Mouse (Mus musculus) CH12.LX (cell line): ENCODE data around the gene Phf21a. TPM values are rescaled to one million over a fixed set of nuclear protein-coding genes. Genes with fewer than 3 reads are reported as not detected.

Experiments
- DNase-seq: peaks from one replicate; pipeline ENCODE4 v3.0.0-alpha.2; 2013; ENCODE audit errors: extremely low read depth
- H3K27ac ChIP-seq: 2 replicates; pipeline ENCODE4 v1.5.1; 2012; ENCODE audit warnings: low read depth, mild to moderate bottlenecking, control low read depth, moderate library complexity; ENCODE audit not compliant: insufficient read depth
- H3K27me3 ChIP-seq: replicated peaks from 2 replicates; pipeline ENCODE3; 2012; ENCODE audit warnings: inconsistent platforms
- H3K36me3 ChIP-seq, 2 experiments: replicated peaks in 1 of 2; 2 replicates each; pipeline versions ENCODE3 to v1.6.1; 2012; ENCODE audit warnings: inconsistent platforms in 1 of 2, low read length in 1 of 2, mild to moderate bottlenecking in 1 of 2, mixed read lengths in 1 of 2, moderate library complexity in 1 of 2; ENCODE audit not compliant: control insufficient read depth in 1 of 2, insufficient read depth in 1 of 2
- H3K4me1 ChIP-seq, 2 experiments: 2 replicates each; pipeline ENCODE4 v1.6.1; 2012; ENCODE audit warnings: inconsistent platforms in 1 of 2, moderate library complexity in 1 of 2; ENCODE audit not compliant: insufficient read depth in 2 of 2, control insufficient read depth in 1 of 2
- H3K4me2 ChIP-seq: 2 replicates; pipeline ENCODE4 v1.6.1; 2012; ENCODE audit warnings: low read depth, mild to moderate bottlenecking, control low read depth; ENCODE audit not compliant: poor library complexity, insufficient read depth, severe bottlenecking
- H3K4me3 ChIP-seq, 3 experiments: fragments of 150-350 bp in 1 of 3; sonication (generic) in 1 of 3; replicated peaks in 1 of 3; 2 replicates each; pipeline versions ENCODE3 to v1.5.1; 2011 to 2012; ENCODE audit warnings: low read depth in 2 of 3, low read length in 2 of 3, mild to moderate bottlenecking in 2 of 3, moderate library complexity in 2 of 3, control low read depth in 1 of 3, improper control_type of control experiment in 1 of 3, inconsistent platforms in 1 of 3, mixed read lengths in 1 of 3; ENCODE audit not compliant: poor library complexity in 1 of 3
- H3K79me2 ChIP-seq: replicated peaks from 2 replicates; pipeline ENCODE4 v1.6.1; 2012; ENCODE audit warnings: mild to moderate bottlenecking, moderate library complexity; ENCODE audit not compliant: control insufficient read depth, poor library complexity, insufficient read depth, severe bottlenecking; ENCODE audit errors: extremely low read depth
- H3K9ac ChIP-seq: 2 replicates; pipeline ENCODE4 v1.6.1; 2012; ENCODE audit warnings: low read depth, mild to moderate bottlenecking, control low read depth, moderate library complexity; ENCODE audit not compliant: insufficient read depth
- H3K9me3 ChIP-seq: replicated peaks from 2 replicates; pipeline ENCODE3; 2012; ENCODE audit warnings: low read length, inconsistent platforms, mixed read lengths
- CHD1 ChIP-seq: IDR thresholded peaks from 2 replicates; pipeline ENCODE4 v1.6.1; 2012; ENCODE audit warnings: low read depth, low read length, improper control_type of control experiment, inconsistent platforms
- ETS1 ChIP-seq: conservative IDR thresholded peaks from 2 replicates; pipeline ENCODE4 v1.6.1; 2012; ENCODE audit warnings: low read depth, mild to moderate bottlenecking, inconsistent platforms, low read length, improper control_type of control experiment, moderate library complexity
- IRF4 ChIP-seq: IDR thresholded peaks from 2 replicates; pipeline ENCODE4 v1.6.1; 2014; ENCODE audit warnings: low read depth, mild to moderate bottlenecking, inconsistent platforms, low read length, improper control_type of control experiment
- JUN ChIP-seq: IDR thresholded peaks from 2 replicates; pipeline ENCODE4 v1.6.1; 2011; ENCODE audit warnings: low read depth, mild to moderate bottlenecking, low read length, improper control_type of control experiment, moderate library complexity; ENCODE audit not compliant: insufficient read depth
- JUND ChIP-seq: conservative IDR thresholded peaks from 2 replicates; pipeline ENCODE4 v1.6.1; 2011; ENCODE audit warnings: low read depth, low read length, improper control_type of control experiment
- KAT2A ChIP-seq: IDR thresholded peaks from 2 replicates; pipeline ENCODE4 v1.6.1; 2012; ENCODE audit warnings: low read length, improper control_type of control experiment, inconsistent platforms; ENCODE audit not compliant: insufficient replicate concordance
- MAX ChIP-seq: IDR thresholded peaks from 2 replicates; pipeline ENCODE4 v1.6.1; 2011; ENCODE audit warnings: low read length, improper control_type of control experiment
- MEF2A ChIP-seq: IDR thresholded peaks from 2 replicates; pipeline ENCODE4 v1.6.1; 2014; ENCODE audit warnings: low read depth, mild to moderate bottlenecking, inconsistent platforms, low read length, improper control_type of control experiment, borderline replicate concordance
- NRF1 ChIP-seq: IDR thresholded peaks from 2 replicates; pipeline ENCODE4 v1.6.1; 2014; ENCODE audit warnings: low read depth, mild to moderate bottlenecking, inconsistent platforms, low read length, improper control_type of control experiment, moderate library complexity
- SIN3A ChIP-seq: IDR thresholded peaks from 2 replicates; pipeline ENCODE4 v1.6.1; 2012; ENCODE audit warnings: low read length, improper control_type of control experiment, inconsistent platforms
- TCF12 ChIP-seq: IDR thresholded peaks from 2 replicates; pipeline ENCODE4 v1.6.1; 2014; ENCODE audit warnings: low read depth, mild to moderate bottlenecking, inconsistent platforms, low read length, improper control_type of control experiment
- USF1 ChIP-seq: IDR thresholded peaks from 2 replicates; pipeline ENCODE4 v1.6.1; 2014; ENCODE audit warnings: low read depth, mild to moderate bottlenecking, inconsistent platforms, low read length, improper control_type of control experiment
- USF2 ChIP-seq: conservative IDR thresholded peaks from 2 replicates; pipeline ENCODE4 v1.6.1; 2011; ENCODE audit warnings: low read depth, low read length, improper control_type of control experiment
- dilution Hi-C: fragments of 300-500 bp; cut with MboI; formaldehyde crosslinking; loops from 2 replicates; pipeline ENCODE4 v1.14.3; 2020; ENCODE audit warnings: low sequenced_read_pairs; ENCODE audit not compliant: extremely low pct_unique_long_range_greater_than_20kb, extremely low pct_ligation_motif_present
- in situ Hi-C: fragments of 300-500 bp; cut with MboI; formaldehyde crosslinking; loops from 3 replicates; pipeline ENCODE4 v1.14.3; 2019; ENCODE audit warnings: low sequenced_read_pairs, low pct_ligation_motif_present, low pct_unique_long_range_greater_than_20kb, mixed read lengths
- polyA plus RNA-seq: library from polyadenylated mRNA; unstranded; fragments of >175 nt; gene quantifications from 2 replicates; pipeline ENCODE4 v1.2.1, GENCODE M21; 2012; ENCODE audit warnings: low read depth; ENCODE audit not compliant: insufficient read length
- total RNA-seq, 2 experiments: library from RNA; depleted of rRNA; stranded (reverse); fragments of 300-350 nt in 1 of 2; fragments of >200 nt in 1 of 2; gene quantifications; 2 replicates each; pipeline ENCODE4 v1.2.3; 2012 to 2014

Gene Phf21a
- total and polyA plus RNA-seq, 3 experiments = 10.2 to 24.5 (median 12.0) TPM

- Histone ChIP-seq H3K4me1 (peaks cover 6 to 36% of the 10 kb centered on the region in 2 experiments; a peak in 3 of 4 replicates), H3K79me2 (no peaks in the 10 kb centered on the region), H3K4me2 (no peak overlapping the region), H3K9me3 (no peaks in the 10 kb centered on the region), H3K4me3 (no peak overlapping the region), H3K27ac (no peak overlapping the region), H3K27me3 (no peaks in the 10 kb centered on the region), H3K36me3 (peaks cover 29 to 79% of the 10 kb centered on the region in 2 experiments), H3K9ac (no peak overlapping the region)
- no peak for TF ChIP-seq USF1
- dilution Hi-C loops (no loop called here), in situ Hi-C loops (no loop called here)
- no peak for DNase-seq
These were observed 294.7 kb downstream of the Phf21a start for GRCm38 (mm10) chr2:92387646-92388045.

- dilution Hi-C loops = no loop called here
- H3K9ac ChIP-seq = no peak overlapping the region
- no peaks in the 10 kb centered on the region for H3K27me3 ChIP-seq
- no peak overlapping the region for H3K4me3 ChIP-seq
- H3K27ac ChIP-seq = no peak overlapping the region
- H3K4me1 ChIP-seq = peaks cover 11 to 41% of the 10 kb centered on the region in 2 experiments; a peak in 3 of 4 replicates
- in situ Hi-C loops = no loop called here
- H3K36me3 ChIP-seq = peaks cover 26 to 74% of the 10 kb centered on the region in 2 experiments
- no peak overlapping the region for H3K4me2 ChIP-seq
- no peaks in the 10 kb centered on the region for H3K9me3 ChIP-seq
- TF ChIP-seq ETS1 (no peak), JUND (no peak), NRF1 (no peak), USF2 (no peak), TCF12 (no peak), MEF2A (no peak), IRF4 (no peak)
- H3K79me2 ChIP-seq = no peaks in the 10 kb centered on the region
- DNase-seq = no peak
These were observed 295.2 kb downstream of the Phf21a start for GRCm38 (mm10) chr2:92388081-92388517.

- no peak overlapping the region for H3K27ac ChIP-seq
- no peak for DNase-seq
- no peaks in the 10 kb centered on the region for H3K9me3 ChIP-seq
- TF ChIP-seq NRF1 (no peak), CHD1 (no peak), MAX (no peak), SIN3A (no peak), KAT2A (no peak), USF2 (no peak), JUN (no peak), JUND (no peak)
- TF ChIP-seq, all 38 proteins: peak for 0
- in situ Hi-C loops (no loop called here), dilution Hi-C loops (no loop called here)
- H3K4me3 ChIP-seq = no peak overlapping the region
- H3K79me2 ChIP-seq = no peaks in the 10 kb centered on the region
- H3K4me1 ChIP-seq = peaks cover 15 to 44% of the 10 kb centered on the region in 2 experiments; a peak in 3 of 4 replicates
- no peak overlapping the region for H3K4me2 ChIP-seq
- H3K27me3 ChIP-seq = no peaks in the 10 kb centered on the region
- peaks cover 22 to 65% of the 10 kb centered on the region in 2 experiments for H3K36me3 ChIP-seq
- no peak overlapping the region for H3K9ac ChIP-seq
These were observed 296.1 kb downstream of the Phf21a start for GRCm38 (mm10) chr2:92388891-92389641.
